Mouse (Mus musculus): ENCODE data around the gene Igf2bp1.

Igf2bp1 gene

DNA sequence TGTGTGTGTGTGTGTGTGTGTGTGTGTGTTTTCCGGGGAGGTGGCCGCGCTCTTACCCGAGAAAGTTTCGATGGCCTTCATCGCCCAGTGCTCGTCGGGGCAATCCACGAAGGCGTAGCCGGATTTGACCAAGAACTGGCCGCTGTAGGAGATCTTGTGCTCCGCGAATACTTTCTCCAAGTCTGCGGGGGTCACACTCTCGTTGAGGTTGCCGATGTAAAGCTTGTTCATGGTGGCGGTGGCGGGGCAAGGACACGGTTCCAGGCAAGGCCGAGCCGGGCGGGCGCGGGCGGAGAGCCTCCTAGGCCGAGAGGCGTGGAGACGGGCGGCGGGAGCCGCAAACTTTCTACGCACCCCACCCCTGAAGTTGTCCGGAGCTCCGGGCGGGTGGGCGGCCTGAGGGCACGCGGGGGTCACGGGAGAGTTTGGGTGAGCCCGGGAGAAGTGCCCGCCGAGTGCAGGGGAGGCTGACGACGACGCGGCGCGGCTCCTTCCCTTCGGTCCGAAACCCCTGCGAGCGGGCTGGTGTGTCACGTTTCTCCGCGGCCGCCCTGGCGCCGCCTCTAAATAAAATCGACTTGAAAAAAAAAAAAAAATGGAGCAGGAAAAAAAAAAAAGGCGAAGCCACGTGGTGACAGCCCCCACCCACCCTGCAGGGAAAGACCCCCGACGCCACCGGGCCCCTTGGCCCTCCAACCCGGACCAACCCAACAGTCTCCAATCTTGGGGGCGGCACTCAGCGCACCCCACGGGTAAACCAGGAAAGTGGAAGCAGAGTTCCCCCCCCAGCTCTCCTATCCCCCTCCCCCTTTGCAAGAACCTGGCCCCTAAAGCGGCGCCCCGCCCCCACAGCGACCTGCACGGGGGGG is at the start of gene Igf2bp1:
TSS of gene Igf2bp1 (minus strand) at position 538 of the 869 bp plus-strand sequence.
- peak; percentile 48 for DNase-seq (ENCODE audit: low read depth)

DNA sequence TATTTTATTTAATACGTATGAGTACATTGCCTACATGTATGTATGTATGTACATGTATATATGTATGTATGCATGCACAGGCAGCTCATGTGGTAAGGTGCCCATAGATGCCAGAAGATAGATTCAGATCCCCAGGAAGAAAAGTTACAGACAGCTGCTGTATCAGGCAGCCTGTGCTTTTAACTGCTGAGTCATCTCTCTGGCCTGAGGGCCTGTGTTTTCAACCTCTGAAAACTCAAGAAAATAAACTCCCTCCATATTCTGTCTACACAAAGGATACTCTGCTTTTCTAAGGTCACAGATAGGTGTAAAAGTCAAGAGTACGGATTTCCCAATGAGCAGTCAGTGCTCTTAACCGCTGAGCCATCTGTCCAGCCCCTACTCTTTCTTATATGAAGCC is 45.1 kb upstream of the Igf2bp1 start:
- no peak for DNase-seq (ENCODE audit: low read depth)

DNA sequence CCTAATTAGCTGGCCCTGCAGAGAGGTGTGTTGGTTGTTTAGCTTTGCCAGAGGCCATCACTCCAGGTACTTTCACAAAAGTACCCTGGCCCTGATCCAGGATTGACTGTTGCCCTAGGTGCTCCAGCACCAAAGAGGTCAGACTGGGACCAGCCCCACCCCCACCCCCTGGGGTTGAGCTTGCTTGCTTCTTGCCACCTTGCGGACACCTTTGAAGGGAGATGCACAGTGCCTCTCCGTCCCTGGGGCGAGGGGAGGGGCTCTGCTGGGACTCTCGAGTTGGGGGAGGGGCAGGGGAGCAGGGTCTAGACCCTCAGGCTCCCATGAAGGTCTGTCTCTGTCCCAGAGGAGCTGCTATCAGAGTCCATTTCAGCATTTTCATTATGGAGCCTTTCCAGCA is 44.2 kb upstream of the Igf2bp1 start:
- DNase-seq (ENCODE audit: low read depth), result no peak

DNA sequence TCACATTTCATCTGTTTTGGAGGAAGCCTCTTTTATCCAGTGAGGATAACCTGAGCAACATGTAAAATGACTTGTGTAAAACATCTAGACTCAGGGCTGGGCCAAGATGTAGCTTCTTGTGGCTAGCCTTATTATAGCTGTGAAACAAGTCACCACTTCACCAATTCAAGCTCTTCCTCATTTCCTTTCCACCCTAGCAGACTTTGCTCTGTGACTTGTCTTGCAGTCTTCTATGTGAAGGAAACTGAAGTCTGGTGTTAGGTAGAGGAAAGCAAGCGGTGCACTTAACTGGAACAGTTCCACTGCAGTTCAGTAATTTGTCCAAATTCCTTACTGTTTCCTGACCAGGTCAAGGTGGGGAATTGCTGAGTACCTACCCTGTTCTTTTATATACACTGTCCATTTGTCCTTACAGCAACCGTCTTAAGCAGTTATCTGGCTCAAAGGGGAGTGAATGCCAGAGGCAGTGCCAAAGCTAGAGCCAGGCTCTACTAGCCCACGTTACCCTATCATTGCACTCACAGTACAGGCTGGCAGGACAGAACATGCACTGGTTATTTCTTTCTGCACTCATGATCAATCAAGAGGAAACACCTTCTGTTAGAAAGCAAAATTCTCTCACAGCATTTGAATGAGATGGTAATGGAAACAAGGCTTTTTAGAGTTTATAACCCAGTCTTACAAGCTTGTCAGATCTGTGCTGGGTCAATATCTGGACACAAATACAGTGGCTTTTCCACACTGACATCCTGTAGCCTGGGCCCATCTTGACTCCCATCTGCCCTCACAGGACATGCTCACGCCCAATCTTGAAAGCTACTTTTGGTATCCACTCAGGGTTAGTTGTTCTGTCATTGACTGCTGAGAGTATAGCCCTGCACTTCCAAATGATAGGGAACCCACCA is 42.0 kb upstream of the Igf2bp1 start:
- DNase-seq (ENCODE audit: low read depth), result no peak

DNA sequence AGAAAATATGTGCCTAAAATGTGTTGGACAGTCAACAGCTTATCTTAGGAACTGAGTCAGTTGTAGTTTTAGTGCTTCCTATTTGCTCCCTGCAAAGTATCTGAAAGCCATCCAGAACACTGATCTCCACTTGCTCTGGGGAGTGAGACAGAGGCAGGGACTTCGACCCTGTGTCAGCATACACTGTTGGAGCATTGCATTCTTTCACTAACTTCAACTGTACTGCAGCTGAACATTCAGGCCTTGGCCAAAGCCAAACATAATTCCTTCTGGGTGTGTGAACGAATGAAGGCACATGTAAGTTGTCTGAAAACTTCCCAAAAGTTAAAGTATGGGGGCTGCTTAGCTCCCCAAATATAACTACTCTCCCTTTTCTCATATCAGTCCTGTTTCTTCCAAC is 41.1 kb upstream of the Igf2bp1 start:
- DNase-seq (ENCODE audit: low read depth), result no peak

DNA sequence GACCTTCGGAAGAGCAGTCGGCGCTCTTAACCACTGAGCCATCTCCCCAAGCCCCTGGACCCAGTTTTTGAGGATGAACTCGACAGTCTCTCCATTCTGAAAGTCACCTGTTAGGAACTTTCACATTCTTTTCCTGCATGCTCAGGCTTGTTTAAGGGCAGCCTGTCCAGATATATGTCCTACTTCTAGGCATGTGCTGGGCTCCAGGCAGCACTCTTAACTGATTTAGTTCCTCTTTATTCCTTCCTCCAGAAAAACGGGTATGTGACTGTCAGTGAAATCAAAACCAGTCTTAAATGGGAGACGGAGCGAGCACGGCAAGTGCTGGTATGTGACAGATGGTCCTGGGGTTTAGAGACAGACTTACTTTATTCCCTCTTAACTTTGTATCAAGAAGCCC is 40.3 kb upstream of the Igf2bp1 start:
- no peak for DNase-seq (ENCODE audit: low read depth)

DNA sequence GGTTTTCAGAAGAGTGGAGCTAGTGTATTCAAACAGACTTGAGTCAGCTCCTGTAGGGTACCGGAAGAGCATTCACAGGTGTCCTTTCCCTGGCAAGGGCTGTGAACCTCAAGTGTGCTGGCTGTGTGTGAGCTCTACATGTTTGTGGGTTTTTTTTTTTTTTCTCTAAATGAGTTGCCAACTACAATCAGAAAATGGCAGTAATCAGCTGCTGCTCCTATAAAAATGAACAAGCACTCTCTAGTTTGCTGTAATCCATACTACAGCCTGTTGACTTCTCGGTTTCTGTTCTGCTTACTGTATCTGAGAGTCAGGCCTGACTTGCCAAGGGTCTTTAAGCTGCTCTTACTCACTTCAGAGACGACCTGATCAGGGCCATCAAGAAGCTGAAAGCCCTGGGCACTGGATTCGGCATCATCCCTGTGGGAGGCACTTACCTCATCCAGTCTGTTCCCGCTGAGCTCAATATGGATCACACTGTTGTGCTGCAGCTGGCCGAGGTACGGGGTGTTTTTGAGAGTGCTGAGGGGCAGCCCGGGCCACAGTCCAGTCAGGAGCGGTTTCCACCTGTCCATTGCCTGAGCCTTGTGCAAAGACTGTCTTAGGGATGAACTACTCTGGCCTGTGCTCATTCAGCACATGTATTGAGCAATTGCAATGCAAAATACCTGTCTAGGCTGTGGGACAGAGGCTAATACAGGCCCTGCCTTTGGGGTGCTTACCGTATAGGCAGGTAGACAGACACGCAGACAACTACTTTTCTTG is 39.2 kb upstream of the Igf2bp1 start:
- no peak for DNase-seq (ENCODE audit: low read depth)

DNA sequence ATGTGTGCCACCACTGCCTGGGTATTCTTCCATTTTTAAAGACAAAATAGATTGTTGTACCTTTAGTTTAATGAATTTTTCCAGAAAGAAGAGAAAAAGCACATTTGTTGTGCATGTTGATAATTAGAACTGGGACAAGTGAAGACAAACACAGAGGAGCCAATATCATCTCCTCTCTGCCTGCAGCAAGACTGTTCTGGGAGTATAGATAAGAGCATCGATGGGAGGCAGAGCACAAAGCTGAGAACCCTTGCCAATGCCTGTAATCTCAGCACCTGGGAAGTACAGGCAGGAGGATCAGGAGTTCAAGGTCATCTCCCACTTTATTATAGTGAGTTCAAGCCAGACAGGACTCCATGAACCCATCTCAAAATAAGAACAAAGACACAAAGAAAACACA is 32.8 kb upstream of the Igf2bp1 start:
- DNase-seq (ENCODE audit: low read depth), result no peak

DNA sequence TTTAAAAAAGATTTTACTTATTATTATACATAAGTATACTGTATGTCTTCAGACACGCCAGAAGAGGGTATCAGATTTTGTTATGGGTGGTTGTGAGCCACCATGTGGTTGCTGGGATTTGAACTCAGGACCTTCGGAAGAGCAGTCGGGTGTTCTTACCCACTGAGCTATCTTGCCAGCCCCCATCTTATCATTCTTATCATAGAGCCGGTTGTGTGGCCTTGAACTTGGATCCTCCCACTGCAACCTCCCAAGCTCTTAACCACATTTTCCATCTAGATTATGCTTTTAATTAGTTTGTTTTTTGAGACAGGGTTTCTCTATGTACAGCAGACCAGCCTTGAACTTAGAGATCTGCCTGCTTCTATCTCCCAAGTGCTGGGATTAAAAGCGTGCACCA is 31.8 kb upstream of the Igf2bp1 start:
- DNase-seq (ENCODE audit: low read depth), result no peak

DNA sequence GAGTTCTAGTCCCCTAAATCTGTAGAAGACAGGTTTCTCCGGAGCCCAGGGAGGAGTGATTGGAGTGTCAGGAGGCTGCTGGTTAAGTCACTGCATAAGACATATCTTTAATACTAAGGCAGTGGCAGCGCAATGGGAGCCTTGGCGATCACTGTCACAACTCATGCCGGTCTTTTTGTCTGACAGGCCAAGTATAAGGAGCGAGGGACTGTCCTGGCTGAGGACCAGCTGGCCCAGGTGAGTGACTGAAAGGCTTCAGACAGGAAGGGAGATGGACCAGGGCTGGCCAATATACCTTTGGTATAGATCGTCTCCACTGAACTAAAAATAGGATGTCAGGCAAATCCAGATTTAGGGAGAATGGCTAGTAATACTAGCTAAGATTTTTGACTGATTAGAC is 29.4 kb upstream of the Igf2bp1 start:
- no peak for DNase-seq (ENCODE audit: low read depth)

DNA sequence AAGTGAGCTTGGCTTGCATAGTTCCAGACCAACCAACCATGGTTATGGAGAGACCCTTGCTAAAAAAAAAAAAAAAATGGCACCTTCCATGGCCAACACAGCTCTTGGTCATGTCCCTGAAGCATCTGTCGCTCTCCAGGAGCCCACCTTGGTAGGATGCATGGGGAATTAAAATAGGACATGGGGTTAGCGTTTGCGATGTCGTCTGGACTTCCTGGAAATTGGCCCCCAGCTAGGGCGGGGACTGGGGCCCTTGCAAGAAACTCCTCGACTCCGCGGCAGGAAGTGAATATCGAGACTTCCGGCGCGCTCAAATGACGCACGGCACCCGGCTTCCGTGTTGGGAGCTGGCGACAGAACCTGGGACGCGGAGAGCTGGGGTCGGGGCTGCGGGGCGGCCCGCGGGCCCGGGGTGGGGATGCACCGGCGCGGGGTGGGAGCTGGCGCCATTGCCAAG is 28.9 kb upstream of the Igf2bp1 start, which contains the start of gene Snf8:
TSS of gene Snf8 (plus strand) at position 290 of the 457 bp plus-strand sequence.
- DNase-seq (ENCODE audit: low read depth), result peak; percentile 96

DNA sequence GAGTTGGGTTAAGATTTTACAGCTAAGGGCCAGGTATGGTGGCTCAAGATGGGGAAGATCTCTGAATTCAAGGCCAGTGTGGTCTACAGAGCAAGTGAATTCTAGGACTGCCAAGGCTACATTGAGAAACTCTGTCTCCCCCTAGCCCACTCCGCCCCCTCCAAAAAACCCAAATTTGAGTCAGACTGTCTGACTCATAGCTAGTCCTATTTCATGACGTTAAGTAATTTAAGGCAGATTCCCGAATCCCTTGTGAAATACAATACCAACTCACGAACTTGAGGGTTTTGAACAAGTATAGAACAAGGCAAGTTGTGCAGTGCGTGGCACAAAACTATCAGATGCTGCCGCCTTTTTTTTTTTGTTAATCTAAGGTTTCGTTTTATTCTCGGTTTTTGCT is 28.4 kb upstream of the Igf2bp1 start:
- no peak for DNase-seq (ENCODE audit: low read depth)

DNA sequence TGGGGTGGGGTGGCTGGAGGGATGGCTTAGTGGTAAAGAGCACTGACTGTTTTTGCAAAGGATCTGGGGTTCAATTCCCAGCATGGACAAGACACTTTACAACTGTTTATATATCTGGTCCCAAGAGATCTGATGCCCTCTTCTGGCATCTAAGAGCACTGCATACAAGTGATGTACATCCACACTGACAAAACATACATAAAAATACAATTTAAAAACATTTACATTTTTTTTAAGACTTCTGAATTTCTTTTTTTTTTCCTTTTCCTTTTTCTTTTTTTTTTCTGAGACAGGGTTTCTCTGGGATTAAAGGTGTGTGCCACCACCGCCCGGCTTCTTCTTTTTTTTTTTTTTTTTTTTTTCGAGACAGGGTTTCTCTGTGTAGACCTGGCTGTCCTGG is 27.5 kb upstream of the Igf2bp1 start:
- DNase-seq (ENCODE audit: low read depth), result peak; percentile 40

DNA sequence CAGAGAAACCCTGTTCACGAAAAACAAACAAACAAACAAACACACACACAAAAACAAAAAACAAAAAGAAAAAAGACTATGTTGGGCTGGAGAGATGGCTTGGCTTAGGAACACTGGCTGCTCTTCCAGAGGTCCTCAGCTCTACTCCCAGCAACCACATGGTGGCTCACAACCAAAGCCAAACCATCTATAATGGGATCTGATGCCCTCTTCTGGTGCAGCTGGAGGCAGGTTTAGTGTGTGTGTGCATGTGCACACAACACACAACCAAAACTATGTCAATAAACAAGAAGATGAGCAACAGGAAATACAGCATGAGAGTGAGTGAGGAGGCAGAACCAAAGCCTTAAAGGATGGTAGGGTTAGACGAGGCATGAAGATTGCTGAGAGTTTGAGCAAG is 26.0 kb upstream of the Igf2bp1 start:
- no peak for DNase-seq (ENCODE audit: low read depth)

DNA sequence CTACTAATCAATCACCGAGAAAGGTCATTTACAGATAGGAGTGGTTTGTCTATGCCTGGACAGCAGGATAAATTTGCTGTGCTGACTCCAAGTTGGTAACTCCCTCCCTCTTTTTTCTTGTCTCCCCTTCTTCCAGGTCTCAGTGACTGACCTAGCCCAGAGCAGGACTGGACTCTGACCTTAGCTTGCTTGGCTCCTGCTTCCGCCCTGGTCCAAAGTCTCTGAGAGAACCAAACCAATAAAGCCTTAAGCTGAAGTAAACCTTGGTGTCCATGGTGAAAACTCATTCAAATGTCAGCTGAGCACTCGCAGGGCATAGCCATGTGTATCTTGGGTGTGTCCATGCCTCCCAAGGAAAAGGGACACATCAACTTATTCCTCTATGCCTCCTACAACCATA is 24.8 kb upstream of the Igf2bp1 start:
- DNase-seq (ENCODE audit: low read depth), result no peak

DNA sequence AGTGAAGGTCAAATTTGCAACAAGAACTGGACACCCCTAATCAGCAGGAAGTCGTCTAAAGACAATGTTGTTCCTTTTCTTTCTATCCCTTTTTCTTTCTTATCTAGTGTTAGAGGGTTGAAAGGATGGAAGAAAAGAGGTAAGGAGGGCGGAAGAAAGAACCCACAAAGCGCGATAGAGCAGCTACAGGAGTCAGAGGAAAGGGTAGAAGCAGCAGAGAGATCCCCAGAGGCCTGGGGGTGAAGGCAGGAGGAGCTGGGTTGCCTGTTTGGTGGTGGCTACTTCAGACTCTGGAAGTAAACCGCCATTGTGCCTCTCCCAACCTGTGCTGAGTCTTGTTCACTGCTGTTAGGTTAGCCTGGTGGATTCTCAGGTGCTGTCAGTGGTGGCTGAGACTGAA is 22.4 kb upstream of the Igf2bp1 start:
- no peak for DNase-seq (ENCODE audit: low read depth)

DNA sequence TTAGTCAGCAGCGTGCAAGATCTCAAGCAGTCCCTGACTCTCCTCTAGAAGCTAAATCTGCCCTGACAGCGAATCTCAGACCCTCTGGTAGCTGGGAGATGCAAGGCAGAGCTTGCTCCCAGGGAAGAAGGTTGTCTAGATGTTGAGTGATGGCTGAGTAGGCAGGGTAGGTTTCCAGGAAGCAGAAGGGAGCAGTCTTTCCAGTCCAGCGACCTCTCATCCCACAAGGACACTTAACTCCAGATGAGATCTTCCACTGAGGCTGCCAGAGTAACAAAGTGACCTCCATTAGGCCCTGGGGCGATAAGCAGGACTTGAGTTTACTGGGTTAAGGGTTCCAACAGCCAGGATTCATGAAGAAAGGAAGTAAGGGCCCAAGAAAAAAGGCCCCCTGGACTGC is 14.9 kb upstream of the Igf2bp1 start:
- no peak for DNase-seq (ENCODE audit: low read depth)

DNA sequence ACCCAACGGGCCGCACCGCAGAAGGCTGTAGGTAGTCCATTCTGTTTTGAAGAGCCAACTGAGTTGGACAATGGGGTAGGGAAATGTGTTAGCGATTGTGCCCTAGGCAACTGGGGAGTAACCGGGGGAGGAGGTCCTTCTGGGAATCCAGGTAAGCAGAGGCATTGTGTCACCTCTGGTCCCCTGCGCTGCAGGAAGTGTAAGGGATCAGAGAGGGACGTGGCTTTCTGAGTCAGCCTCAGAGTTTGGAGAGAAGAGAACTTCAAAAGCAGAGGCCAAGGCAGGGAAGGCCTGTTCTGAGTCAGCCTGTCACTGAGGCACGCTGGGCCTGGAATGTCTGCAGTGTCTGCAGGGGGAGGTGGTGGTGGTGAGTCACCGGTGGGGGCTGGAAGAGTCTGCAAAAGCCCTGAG is 12.2 kb upstream of the Igf2bp1 start:
- DNase-seq (ENCODE audit: low read depth), result no peak

DNA sequence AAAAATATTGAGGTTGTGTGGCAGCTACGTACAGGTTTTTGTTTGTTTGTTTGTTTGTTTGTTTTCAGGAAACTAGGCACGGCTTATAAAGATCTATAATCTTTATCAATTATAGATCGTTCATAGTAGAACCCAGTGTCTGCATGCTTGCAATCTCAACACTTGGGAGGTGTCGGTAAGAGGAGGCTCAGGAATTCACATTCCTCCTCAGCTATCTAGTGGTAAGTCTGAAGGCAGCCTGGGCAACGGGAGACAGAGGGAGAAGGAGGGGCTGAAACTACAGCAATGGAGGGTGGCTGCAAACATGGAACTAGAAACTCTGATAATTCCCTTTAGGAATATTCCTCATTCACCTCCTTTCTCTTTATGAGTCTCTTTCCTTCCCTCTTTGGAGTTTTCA is 9.7 kb upstream of the Igf2bp1 start:
- no peak for DNase-seq (ENCODE audit: low read depth)

DNA sequence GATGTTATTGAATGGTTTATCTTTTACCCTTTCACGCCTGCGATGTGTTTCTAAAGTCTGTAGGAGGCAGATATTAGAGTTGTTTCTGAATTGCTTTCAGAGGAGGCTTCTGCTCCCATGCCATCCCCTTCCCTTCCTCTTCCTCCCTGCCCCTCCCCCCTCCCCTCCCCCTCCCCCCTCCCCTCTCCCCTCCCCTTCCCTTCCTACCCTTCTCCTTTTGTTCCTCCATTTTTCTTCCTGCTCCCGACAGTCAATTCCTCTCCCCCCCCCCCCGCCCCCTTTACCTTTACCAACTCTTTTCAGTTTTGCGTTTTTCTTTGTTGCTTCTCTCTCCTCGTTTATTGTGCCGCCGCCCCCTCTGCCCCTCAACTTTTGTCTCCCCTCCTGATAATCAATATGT is 6.2 kb upstream of the Igf2bp1 start:
- no peak for DNase-seq (ENCODE audit: low read depth)

DNA sequence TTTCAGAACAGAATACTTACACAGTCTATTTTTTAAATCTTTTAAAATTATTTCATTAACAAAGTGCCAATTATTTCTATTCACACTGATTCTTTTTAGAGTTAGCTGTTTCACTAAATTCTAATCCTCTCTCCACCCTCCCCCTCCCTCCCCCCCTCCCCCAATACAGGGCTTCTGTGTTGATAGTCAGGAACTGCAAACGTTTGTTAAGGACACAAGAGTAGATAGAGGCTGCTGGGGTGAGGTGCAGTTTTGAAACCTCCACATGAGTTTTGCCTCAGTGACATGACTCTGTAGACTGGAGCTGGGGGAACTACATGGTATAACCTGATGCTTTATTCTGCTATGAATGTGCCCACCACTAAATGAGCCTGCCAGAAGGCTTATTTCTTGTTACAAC is 3.1 kb upstream of the Igf2bp1 start:
- peak; percentile 21 for DNase-seq (ENCODE audit: low read depth)
